Mouse (Mus musculus): Measurements from ENCODE around the gene Nras. TPM values are rescaled to one million over a fixed set of nuclear protein-coding genes. Genes with fewer than 3 reads are reported as not detected.

Nras gene
- polyA plus RNA-seq (2015; fragmentation: Nextera tagmentation; extraction: Ambion mirVana) = 107 and 111 TPM in 2 replicates

DNA sequence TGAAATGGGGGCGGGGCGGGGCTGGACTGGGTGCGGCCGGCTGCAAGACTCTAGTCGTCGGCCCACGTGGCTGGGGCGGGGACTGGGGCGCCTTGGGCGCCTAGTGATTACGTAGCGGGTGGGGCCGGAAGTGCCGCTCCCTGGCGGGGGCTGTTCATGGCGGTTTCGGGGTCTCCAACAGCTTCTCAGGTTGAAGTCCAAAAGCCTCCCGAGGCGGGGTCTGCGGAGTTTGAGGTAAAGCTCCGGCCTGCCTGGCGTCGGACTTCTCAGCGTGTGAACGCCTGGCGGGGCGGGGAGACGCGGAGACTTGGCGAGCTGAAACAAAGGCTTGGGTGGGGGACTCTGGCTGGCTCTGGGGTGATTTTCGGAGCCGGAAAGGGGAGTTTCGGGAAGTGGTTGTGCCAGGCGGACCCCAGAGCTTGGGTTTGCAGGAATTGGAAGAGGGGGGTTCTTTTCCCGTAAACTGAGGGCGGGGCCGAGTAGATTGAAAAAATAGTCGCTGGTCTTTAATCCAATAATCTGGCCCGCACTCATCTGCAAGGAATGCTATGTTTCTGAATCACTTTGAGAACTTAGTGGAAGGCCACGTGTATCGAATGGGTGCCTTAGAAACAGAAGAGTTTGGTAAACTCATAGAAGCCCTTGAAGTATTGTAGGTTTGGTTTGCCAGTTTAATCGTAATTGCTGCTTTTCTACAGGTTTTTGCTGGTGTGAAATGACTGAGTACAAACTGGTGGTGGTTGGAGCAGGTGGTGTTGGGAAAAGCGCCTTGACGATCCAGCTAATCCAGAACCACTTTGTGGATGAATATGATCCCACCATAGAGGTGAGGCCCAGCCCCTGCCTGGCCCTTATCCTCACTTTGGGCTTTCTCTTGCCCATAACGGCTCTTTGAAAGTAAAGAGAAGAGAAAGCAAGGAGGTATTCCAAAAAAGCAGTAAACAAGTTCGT, at the start of gene Nras:
Gene Nras (plus strand): TSS at position 79 of the 951 bp plus-strand sequence.
- no peaks in the 10 kb centered on the region for H3K27me3 ChIP-seq
- no peaks in the 10 kb centered on the region for H3K9me3 ChIP-seq (replicated peaks)
- peak; percentile 96 for ATAC-seq (replicated peaks; ENCODE audit: low FRiP score)
- 2% methylated on average over 46 of the region's 46 CpGs for WGBS
- H3K4me3 ChIP-seq (replicated peaks) = peak within 1 kb of the TSS; percentile 86
- H3K4me2 ChIP-seq = peak within 1 kb of the TSS; percentile 75
- peak within 1 kb of the TSS; percentile 98 for H3K27ac ChIP-seq
- H3K36me3 ChIP-seq = peaks cover 70% of the 10 kb centered on the region
- peak within 1 kb of the TSS; percentile 89 for H3K9ac ChIP-seq
- H3K4me1 ChIP-seq = peaks cover 6% of the 10 kb centered on the region; the same call in 1 of the 2 replicates

DNA sequence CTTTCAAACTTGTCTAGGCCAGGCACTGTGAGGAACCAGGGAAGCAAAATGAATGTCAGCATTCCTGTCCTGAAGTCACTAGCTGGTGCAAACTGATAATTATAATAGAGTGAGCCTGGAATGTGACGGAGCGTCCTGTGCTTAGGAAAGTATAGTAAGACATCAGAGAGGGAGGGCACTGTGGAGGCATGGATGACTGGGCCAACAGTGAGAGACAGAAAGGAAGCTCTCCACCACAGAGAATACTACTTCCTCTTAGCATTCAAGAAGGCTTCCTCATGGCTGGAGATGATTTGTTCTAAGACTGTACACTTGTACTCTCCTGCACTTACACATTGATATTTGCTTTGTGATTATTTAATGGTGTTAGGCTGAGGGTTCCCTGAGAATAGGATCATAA, 40.7 kb upstream of the Nras start:
- 67% methylated on average over 2 of the region's 2 CpGs for WGBS
- no peak overlapping the region for H3K27ac ChIP-seq
- peaks cover 9% of the 10 kb centered on the region for H3K4me1 ChIP-seq
- no peak overlapping the region for H3K4me2 ChIP-seq
- ATAC-seq (replicated peaks; ENCODE audit: low FRiP score) = no peak
- H3K27me3 ChIP-seq = no peaks in the 10 kb centered on the region
- no peak overlapping the region for H3K4me3 ChIP-seq (replicated peaks)
- H3K9ac ChIP-seq = no peak overlapping the region
- H3K9me3 ChIP-seq (replicated peaks) = no peaks in the 10 kb centered on the region
- H3K36me3 ChIP-seq = peaks cover 4% of the 10 kb centered on the region; the same call in 1 of the 2 replicates

DNA sequence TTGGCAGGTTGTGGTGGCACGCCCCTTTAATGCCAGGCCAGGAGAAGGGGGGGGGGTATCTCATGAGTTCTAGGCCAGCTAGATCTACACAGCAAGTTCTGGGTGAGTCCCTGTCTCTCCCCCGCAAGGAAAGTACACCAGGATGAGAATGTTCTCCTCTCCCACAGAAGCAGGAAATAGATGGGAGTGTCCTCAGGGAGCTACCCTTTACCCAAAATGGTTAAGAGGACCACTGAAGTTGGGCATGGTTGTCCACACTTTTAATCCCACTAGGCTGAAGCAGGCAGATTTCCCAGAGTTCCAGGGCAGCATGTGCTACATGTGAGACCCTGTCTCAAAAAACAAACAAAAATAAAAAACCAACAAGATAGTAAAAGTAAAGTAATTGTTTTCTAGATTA, 38.6 kb upstream of the Nras start:
- H3K36me3 ChIP-seq = peaks cover 6% of the 10 kb centered on the region; the same call in 1 of the 2 replicates
- WGBS = 93% methylated on average over 2 of the region's 2 CpGs
- no peaks in the 10 kb centered on the region for H3K9me3 ChIP-seq (replicated peaks)
- no peak for ATAC-seq (replicated peaks; ENCODE audit: low FRiP score)
- peak overlapping the region; percentile 59 for H3K4me2 ChIP-seq
- peak overlapping the region; percentile 72 for H3K4me3 ChIP-seq (replicated peaks)
- peaks cover 12% of the 10 kb centered on the region for H3K4me1 ChIP-seq
- H3K27ac ChIP-seq = peak overlapping the region; percentile 95; the same call in 1 of the 2 replicates
- peak overlapping the region; percentile 90; the same call in 1 of the 2 replicates for H3K9ac ChIP-seq
- H3K27me3 ChIP-seq = no peaks in the 10 kb centered on the region

DNA sequence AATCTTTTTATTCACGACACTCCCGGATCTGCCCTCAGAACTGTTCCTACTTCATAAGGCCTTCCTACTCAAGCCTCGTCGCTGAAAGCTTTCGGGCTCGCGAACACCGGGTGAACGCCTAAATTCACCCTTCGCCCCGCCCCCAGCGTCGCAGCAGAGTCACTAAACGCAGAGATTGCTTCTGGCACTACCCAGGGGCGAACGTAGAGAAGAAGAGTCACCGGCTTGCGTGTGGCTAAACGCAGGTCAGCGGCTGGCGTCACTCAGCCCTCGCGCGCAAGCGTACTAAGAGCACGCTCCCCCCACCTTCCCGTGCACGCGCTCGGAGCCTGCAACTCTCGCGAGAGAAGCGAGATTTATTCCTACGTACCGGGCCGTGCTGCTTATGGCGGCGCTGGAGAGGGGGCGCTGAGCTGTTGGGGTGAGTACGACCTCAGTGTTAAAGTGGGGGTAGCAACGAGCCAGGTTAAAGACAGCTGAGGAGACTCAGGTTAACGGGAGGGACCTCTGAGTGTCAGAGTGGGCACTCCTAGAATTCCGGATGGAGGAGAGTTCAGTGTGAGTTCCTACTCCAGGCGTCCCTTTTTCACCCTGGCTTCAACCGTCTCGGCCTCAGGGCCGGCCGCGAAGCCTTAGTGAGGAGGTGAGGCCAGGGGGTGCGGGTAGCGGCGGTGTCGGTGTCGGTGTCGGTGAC, 37.7 kb upstream of the Nras start, which contains the start of gene Csde1:
Gene Csde1 (plus strand): TSS at position 178 of the 694 bp plus-strand sequence.
- ATAC-seq (replicated peaks; ENCODE audit: low FRiP score) = peak; percentile 94
- Histone ChIP-seq H3K9ac (peak within 1 kb of the TSS; percentile 90), H3K36me3 (peaks cover 6% of the 10 kb centered on the region; the same call in 1 of the 2 replicates), H3K4me3 (replicated peaks) (peak within 1 kb of the TSS; percentile 72), H3K4me2 (peak within 1 kb of the TSS; percentile 71), H3K9me3 (replicated peaks) (no peaks in the 10 kb centered on the region), H3K27me3 (no peaks in the 10 kb centered on the region), H3K4me1 (peaks cover 12% of the 10 kb centered on the region), H3K27ac (peak within 1 kb of the TSS; percentile 95)
- under 1% methylated on average over 55 of the region's 55 CpGs for WGBS

DNA sequence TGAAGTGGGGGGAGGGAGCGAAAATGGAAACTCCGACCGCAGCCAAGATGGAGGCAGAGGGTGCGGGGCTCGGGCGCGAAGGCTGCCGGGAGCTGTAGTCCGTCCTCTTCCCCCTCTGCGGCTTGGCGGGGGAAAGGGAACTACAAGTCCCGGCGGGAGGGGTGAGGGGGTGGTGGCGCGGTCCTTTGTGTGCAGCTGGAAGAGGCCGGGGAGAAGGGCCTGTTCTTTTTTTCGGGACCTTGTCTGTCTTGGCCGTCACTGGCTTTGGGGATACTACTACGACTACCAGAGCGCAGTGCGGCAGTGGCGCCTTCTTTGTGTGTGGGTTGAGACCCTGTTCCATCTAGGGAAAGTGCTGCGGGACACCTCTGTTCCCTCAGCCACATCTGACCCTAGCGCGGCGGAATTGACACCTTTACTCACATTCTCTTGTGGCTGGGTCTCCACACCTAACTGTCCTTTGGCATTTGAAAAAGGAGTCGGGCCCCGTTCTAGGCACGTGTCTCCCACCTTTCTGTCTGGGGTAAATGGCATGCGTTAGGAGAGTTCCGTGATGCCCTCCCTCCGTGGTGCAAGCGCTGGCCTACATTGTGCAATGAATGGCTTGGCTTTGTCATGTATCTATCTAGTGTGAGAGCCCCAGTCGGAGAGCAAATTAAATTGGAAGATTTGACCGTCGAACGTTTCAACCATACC, 37.0 kb upstream of the Nras start:
- ATAC-seq (replicated peaks; ENCODE audit: low FRiP score) = peak; percentile 94
- Histone ChIP-seq H3K9me3 (replicated peaks) (no peaks in the 10 kb centered on the region), H3K36me3 (peaks cover 6% of the 10 kb centered on the region; the same call in 1 of the 2 replicates), H3K4me3 (replicated peaks) (peak overlapping the region; percentile 72), H3K4me1 (peaks cover 12% of the 10 kb centered on the region), H3K27ac (peak overlapping the region; percentile 95), H3K4me2 (peak overlapping the region; percentile 71), H3K9ac (peak overlapping the region; percentile 90), H3K27me3 (no peaks in the 10 kb centered on the region)
- under 1% methylated on average over 35 of the region's 37 CpGs for WGBS

DNA sequence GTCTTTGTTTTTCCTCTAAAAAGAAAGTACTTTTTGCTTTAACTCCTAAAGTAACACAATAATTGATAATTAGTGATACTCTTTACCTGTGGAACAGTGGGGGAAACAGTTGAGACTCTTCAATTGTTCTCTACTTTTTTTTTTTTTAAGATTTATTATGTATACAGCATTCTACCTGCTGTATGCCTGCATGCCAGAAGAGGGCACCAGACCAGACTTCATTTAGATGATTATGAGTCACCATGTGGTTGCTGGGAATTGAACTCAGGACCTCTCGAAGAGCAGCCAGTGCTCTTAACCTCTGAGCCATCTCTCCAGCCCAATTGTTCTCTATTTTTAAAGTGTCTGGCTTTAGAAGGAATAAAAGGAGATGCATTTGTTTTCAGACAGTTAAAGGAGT, 31.9 kb upstream of the Nras start:
- WGBS = 89% methylated on average over 1 of the region's 1 CpGs
- H3K4me3 ChIP-seq (replicated peaks) = no peak overlapping the region
- no peaks in the 10 kb centered on the region for H3K9me3 ChIP-seq (replicated peaks)
- peaks cover 8% of the 10 kb centered on the region for H3K4me1 ChIP-seq
- no peak overlapping the region for H3K4me2 ChIP-seq
- H3K36me3 ChIP-seq = peaks cover 51% of the 10 kb centered on the region
- H3K27me3 ChIP-seq = no peaks in the 10 kb centered on the region
- no peak for ATAC-seq (replicated peaks; ENCODE audit: low FRiP score)
- no peak overlapping the region for H3K27ac ChIP-seq
- no peak overlapping the region for H3K9ac ChIP-seq

DNA sequence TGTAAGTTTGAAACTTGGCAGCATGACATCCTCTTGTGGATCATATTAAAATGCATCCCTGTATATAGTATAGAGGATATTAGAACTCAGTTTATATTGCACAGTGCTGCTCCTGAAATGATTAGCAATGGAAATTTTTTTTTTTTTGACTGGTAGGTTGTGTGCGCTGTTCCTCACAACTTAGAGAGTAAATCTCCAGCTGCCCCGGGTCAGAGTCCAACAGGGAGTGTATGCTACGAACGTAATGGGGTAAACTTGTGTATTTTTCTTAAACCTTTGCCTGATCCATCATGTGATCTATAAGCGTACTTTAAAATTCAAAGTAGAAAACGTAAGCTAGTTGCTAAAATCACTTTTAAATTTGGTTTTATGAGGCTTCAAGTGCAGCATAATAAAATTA, 17.8 kb upstream of the Nras start:
- Histone ChIP-seq H3K36me3 (peaks cover 73% of the 10 kb centered on the region), H3K4me1 (no peaks in the 10 kb centered on the region), H3K27ac (no peak overlapping the region), H3K27me3 (no peaks in the 10 kb centered on the region), H3K4me2 (no peak overlapping the region), H3K9me3 (replicated peaks) (no peaks in the 10 kb centered on the region), H3K9ac (no peak overlapping the region), H3K4me3 (replicated peaks) (no peak overlapping the region)
- no peak for ATAC-seq (replicated peaks; ENCODE audit: low FRiP score)
- 90% methylated on average over 6 of the region's 6 CpGs for WGBS

DNA sequence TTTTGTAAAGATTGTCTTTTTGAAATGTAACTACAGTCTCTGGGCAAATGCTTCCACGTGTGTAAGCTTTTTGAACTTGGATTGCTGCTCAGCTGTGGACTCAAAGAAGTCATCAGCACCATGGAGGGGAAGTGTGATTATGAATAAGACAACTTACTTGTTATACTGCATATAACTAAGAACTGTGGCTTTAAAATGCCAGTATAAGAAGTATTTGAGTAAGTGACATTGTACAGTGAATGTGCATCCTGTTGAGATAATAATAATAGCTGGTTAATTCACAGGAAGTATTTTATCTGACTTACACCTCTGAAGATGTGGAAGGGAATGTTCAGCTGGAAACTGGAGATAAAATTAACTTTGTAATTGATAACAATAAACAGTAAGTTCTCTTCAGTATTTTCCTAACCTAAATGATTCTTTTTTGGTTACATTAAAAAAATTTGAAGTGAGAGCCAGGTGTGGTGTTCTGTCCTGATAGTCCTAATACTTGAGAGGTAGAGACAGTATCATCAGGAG, 17.2 kb upstream of the Nras start:
- no peaks in the 10 kb centered on the region for H3K27me3 ChIP-seq
- no peak overlapping the region for H3K4me3 ChIP-seq (replicated peaks)
- H3K27ac ChIP-seq = no peak overlapping the region
- H3K36me3 ChIP-seq = peaks cover 79% of the 10 kb centered on the region
- H3K4me2 ChIP-seq = no peak overlapping the region
- no peak for ATAC-seq (replicated peaks; ENCODE audit: low FRiP score)
- no peak overlapping the region for H3K9ac ChIP-seq
- 83% methylated on average over 1 of the region's 1 CpGs for WGBS
- no peaks in the 10 kb centered on the region for H3K4me1 ChIP-seq
- no peaks in the 10 kb centered on the region for H3K9me3 ChIP-seq (replicated peaks)

DNA sequence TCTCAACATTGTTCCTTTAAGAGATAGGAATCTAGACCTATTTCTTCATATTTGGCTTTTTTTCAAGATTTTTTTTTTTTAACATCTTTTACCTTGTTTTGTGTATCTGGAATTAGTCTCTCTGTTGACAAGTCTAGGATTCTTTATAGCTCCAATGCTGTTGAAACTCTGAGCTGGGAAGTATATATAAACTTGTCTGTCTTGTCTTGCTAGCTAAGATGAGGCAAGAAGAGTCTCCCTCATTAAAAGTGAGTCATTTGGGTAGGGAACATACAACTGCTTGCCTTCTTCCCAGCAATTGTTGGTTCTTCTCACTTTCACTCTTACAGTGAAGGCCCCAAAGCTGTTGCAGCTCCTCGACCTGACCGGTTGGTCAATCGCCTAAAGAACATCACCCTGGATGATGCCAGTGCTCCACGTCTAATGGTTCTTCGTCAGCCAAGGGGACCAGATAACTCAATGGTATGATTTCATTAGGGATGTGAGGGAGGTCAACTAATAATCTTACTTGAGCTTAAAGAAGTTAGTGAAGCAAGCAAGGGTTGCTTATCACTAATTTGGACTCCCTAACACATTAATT, 2.0 kb upstream of the Nras start:
- WGBS = 91% methylated on average over 5 of the region's 5 CpGs
- ATAC-seq (replicated peaks; ENCODE audit: low FRiP score) = no peak
- no peaks in the 10 kb centered on the region for H3K27me3 ChIP-seq

DNA sequence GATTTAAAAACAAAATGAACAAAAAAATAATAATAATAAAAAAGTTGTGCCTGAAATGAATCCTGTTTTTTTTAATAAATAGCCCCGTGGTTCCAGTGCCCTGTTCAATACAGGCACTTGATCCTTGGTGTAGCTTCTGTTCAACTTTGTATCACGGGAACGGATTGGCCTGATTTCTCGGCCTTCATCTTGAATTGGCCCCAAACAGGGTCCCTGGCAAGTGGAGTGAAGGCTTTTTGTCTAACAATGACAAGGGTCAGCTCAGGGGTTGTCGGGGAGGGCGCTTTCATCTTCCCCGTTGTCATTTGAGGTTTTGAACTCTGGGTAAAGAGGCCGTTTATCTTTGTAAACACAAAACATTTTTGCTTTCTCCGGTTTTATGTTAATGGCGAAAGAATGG, 333 bp upstream of the Nras start:
- ATAC-seq (replicated peaks; ENCODE audit: low FRiP score) = peak; percentile 68
- Histone ChIP-seq H3K27ac (peak overlapping the region; percentile 98), H3K9ac (peak overlapping the region; percentile 23; the same call in 1 of the 2 replicates), H3K4me1 (peaks cover 6% of the 10 kb centered on the region; the same call in 1 of the 2 replicates), H3K4me3 (replicated peaks) (peak overlapping the region; percentile 86), H3K9me3 (replicated peaks) (no peaks in the 10 kb centered on the region), H3K4me2 (peak overlapping the region; percentile 75), H3K36me3 (peaks cover 68% of the 10 kb centered on the region), H3K27me3 (no peaks in the 10 kb centered on the region)
- WGBS = 5% methylated on average over 10 of the region's 10 CpGs

More for the DNA sequence above, 2.0 kb upstream of the Nras start:
- Histone ChIP-seq H3K4me1 (peaks cover 6% of the 10 kb centered on the region; the same call in 1 of the 2 replicates), H3K4me2 (no peak overlapping the region), H3K9ac (no peak overlapping the region), H3K4me3 (replicated peaks) (no peak overlapping the region), H3K36me3 (peaks cover 68% of the 10 kb centered on the region), H3K9me3 (replicated peaks) (no peaks in the 10 kb centered on the region), H3K27ac (no peak overlapping the region)

DNA sequence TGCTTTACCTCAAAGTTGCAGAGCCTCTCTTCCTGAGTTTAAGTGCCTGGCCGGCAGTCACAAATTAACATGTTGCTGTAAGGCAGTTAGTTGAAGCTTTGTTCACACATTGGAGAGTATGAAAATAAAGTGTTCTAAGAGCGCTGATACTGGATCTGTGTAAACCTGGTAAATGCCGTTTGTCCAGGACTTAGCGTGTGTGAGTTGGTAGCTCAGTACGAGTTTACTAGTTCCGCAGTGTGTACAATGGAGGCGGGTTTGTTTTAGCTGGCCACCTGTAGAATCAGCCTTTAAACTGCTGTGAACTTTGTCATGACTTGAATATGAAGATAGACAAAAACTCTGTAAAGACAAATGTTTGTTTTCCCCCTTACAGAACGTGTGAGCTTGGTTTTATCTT, 8.8 kb downstream of the Nras start:
- H3K27ac ChIP-seq = no peak overlapping the region
- peaks cover 70% of the 10 kb centered on the region for H3K36me3 ChIP-seq
- no peaks in the 10 kb centered on the region for H3K9me3 ChIP-seq (replicated peaks)
- H3K4me1 ChIP-seq = no peaks in the 10 kb centered on the region
- H3K9ac ChIP-seq = no peak overlapping the region
- no peak overlapping the region for H3K4me2 ChIP-seq
- H3K4me3 ChIP-seq (replicated peaks) = no peak overlapping the region
- no peaks in the 10 kb centered on the region for H3K27me3 ChIP-seq
- no peak for ATAC-seq (replicated peaks; ENCODE audit: low FRiP score)
- 90% methylated on average over 8 of the region's 8 CpGs for WGBS

Data from kidney, embryonic 15.5 days (tissue).